10 mouse cellular contexts compared by ENCODE assay signal in genomic region chr11:31675430-31675829, GRCm38 (mm10). TPM values are rescaled to one million over a fixed set of nuclear protein-coding genes. Genes with fewer than 3 reads are reported as not detected.
DNase-seq lines count a peak whose midpoint lies in the region; ATAC-seq and TF ChIP-seq lines count a peak whose summit lies in the region.
"Had no signal": no experiment of that assay in that cellular context is flagged by ENCODE, and none has a peak within 500 bp of the region (broad histone marks: within the 10 kb centered on the region; RNA-seq: fewer than 3 reads in every experiment).

No protein-coding gene starts in this region.

- H3K4me2 ChIP-seq in intestine, postnatal 0 days (replicated peaks; ENCODE audit: low read depth) = no peak overlapping the region
- no peak overlapping the region for H3K4me2 ChIP-seq in intestine, embryonic 16.5 days (ENCODE audit: low read depth, low read length)

- no peaks in the 10 kb centered on the region for H3K36me3 ChIP-seq in intestine, postnatal 0 days (ENCODE audit: control insufficient read depth, insufficient read depth)
- H3K36me3 ChIP-seq in intestine, embryonic 16.5 days (ENCODE audit: control insufficient read depth, insufficient read depth, low read length) = no peaks in the 10 kb centered on the region

- no peak overlapping the region for H3K27ac ChIP-seq in intestine, postnatal 0 days (ENCODE audit: low read depth, low read length)
- H3K27ac ChIP-seq in intestine, embryonic 16.5 days (ENCODE audit: low read length) = no peak overlapping the region
- H3K27ac ChIP-seq: macrophage had no signal

- H3K4me3 ChIP-seq in intestine, postnatal 0 days (ENCODE audit: low read depth, low read length) = no peak overlapping the region
- H3K4me3 ChIP-seq in intestine, embryonic 16.5 days (ENCODE audit: low read length) = no peak overlapping the region
- H3K4me3 ChIP-seq: erythroblast, embryonic 14.5 days had no signal

- no peaks in the 10 kb centered on the region for H3K4me1 ChIP-seq in intestine, postnatal 0 days (replicated peaks; ENCODE audit: control insufficient read depth, insufficient read depth, low read length)
- H3K4me1 ChIP-seq in intestine, embryonic 16.5 days (ENCODE audit: control insufficient read depth, insufficient read depth, low read length) = peaks cover 3% of the 10 kb centered on the region

- no peaks in the 10 kb centered on the region for H3K9me3 ChIP-seq in intestine, postnatal 0 days (ENCODE audit: control insufficient read depth)
- no peaks in the 10 kb centered on the region for H3K9me3 ChIP-seq in intestine, embryonic 16.5 days (ENCODE audit: control insufficient read depth, low read length)

- peak; percentile 64 for DNase-seq in CD4-positive helper T cell, adult 2 months (ENCODE audit: low read depth, low spot score)
- peak; percentile 70 for DNase-seq in Muller cell, postnatal 12 days (ENCODE audit: inconsistent ontology term)
- DNase-seq in embryo, embryonic 10.5 days (ENCODE audit: low spot score) = peak; percentile 85
- DNase-seq in layer of hippocampus, adult 9-10 months (ENCODE audit: low spot score) = peak; percentile 70
- DNase-seq in retina, adult 2 months (ENCODE audit: low read depth, low spot score) = peak; percentile 50
- no peak for DNase-seq in ovary, postnatal 36 days (ENCODE audit: low spot score)

- WGBS in intestine, postnatal 0 days = 50% methylated on average over 2 of the region's 2 CpGs
- 53% methylated on average over 2 of the region's 2 CpGs for WGBS in intestine, embryonic 16.5 days

- H3K9ac ChIP-seq in intestine, postnatal 0 days (ENCODE audit: low read depth, low read length) = no peak overlapping the region
- H3K9ac ChIP-seq in intestine, embryonic 16.5 days (ENCODE audit: low read depth, low read length) = no peak overlapping the region

- H3K27me3 ChIP-seq in intestine, postnatal 0 days (replicated peaks; ENCODE audit: control insufficient read depth, insufficient read depth, low read length) = no peaks in the 10 kb centered on the region
- no peaks in the 10 kb centered on the region for H3K27me3 ChIP-seq in intestine, embryonic 16.5 days (replicated peaks; ENCODE audit: control insufficient read depth, insufficient read depth, low read length)

- no peak for ATAC-seq in intestine, postnatal 0 days
- no peak for ATAC-seq in intestine, embryonic 16.5 days

- TF ChIP-seq CTCF in intestine, postnatal 0 days (IDR thresholded peaks at IDR 0.05; ENCODE audit: low read depth) = peak; percentile 80

RNA-seq across cellular contexts. Expression of gene Bod1, which starts 3.7 kb away (rescaled TPM):
- 37.4 and 40.4 TPM in 2 replicates for polyA plus RNA-seq in intestine, postnatal 0 days (2015; fragmentation: Nextera tagmentation; extraction: Ambion mirVana)
- 46.9 and 54.8 TPM in 2 replicates for polyA plus RNA-seq in intestine, embryonic 16.5 days (2015; fragmentation: Nextera tagmentation; extraction: Ambion mirVana)
